Mouse (Mus musculus) MEL (cell line): ENCODE results near the gene Ccs. TPM values are rescaled to one million over a fixed set of nuclear protein-coding genes. Genes with fewer than 3 reads are reported as not detected.

Source experiments
- DNase-seq: peaks from one replicate; pipeline ENCODE4 v3.0.0; 2011; ENCODE audit warnings: low read depth, low spot score
- H3K27ac ChIP-seq: 2 replicates; pipeline ENCODE4 v1.5.1; 2012; ENCODE audit warnings: low read depth, mild to moderate bottlenecking, control low read depth, low read length, moderate library complexity; ENCODE audit not compliant: control insufficient read depth
- H3K27me3 ChIP-seq, 2 experiments: fragments of 150-350 bp in 1 of 2; sonication (generic) in 1 of 2; 2 replicates each; pipeline ENCODE4 v1.6.1; 2012; ENCODE audit warnings: low read length in 2 of 2, mild to moderate bottlenecking in 2 of 2, improper control_type of control experiment in 1 of 2, moderate library complexity in 1 of 2; ENCODE audit not compliant: insufficient read depth in 2 of 2, control insufficient read depth in 1 of 2
- H3K36me3 ChIP-seq, 2 experiments: 2 replicates each; pipeline ENCODE4 v1.6.1; 2012 to 2014; ENCODE audit warnings: low read length in 2 of 2, improper control_type of control experiment in 1 of 2, inconsistent platforms in 1 of 2, mild to moderate bottlenecking in 1 of 2; ENCODE audit not compliant: insufficient read depth in 2 of 2, control insufficient read depth in 1 of 2
- H3K4me1 ChIP-seq, 2 experiments: fragments of 150-350 bp in 1 of 2; sonication (generic) in 1 of 2; 2 replicates each; pipeline ENCODE4 v1.6.1; 2012; ENCODE audit warnings: low read length in 2 of 2, improper control_type of control experiment in 1 of 2, mild to moderate bottlenecking in 1 of 2; ENCODE audit not compliant: insufficient read depth in 2 of 2, control insufficient read depth in 1 of 2
- H3K4me3 ChIP-seq, 2 experiments: fragments of 150-350 bp in 1 of 2; sonication (generic) in 1 of 2; 2 replicates each; pipeline ENCODE4 v1.5.1; 2012; ENCODE audit warnings: low read depth in 2 of 2, low read length in 2 of 2, mild to moderate bottlenecking in 2 of 2, moderate library complexity in 2 of 2, control low read depth in 1 of 2, improper control_type of control experiment in 1 of 2; ENCODE audit not compliant: control insufficient read depth in 1 of 2, insufficient read depth in 1 of 2
- H3K79me2 ChIP-seq: 2 replicates; pipeline ENCODE4 v1.6.1; 2012; ENCODE audit warnings: mild to moderate bottlenecking, low read length, moderate library complexity; ENCODE audit not compliant: control insufficient read depth, poor library complexity, insufficient read depth
- H3K9ac ChIP-seq: 2 replicates; pipeline ENCODE4 v1.6.1; 2012; ENCODE audit warnings: low read depth, mild to moderate bottlenecking, control low read depth, low read length, moderate library complexity; ENCODE audit not compliant: control insufficient read depth, poor library complexity, severe bottlenecking
- H3K9me3 ChIP-seq: fragments of 150-350 bp; sonication (generic); replicated peaks from 2 replicates; pipeline ENCODE4 v1.6.1; 2012; ENCODE audit warnings: mild to moderate bottlenecking, low read length, improper control_type of control experiment, moderate library complexity; ENCODE audit not compliant: insufficient read depth
- CHD1 ChIP-seq: IDR thresholded peaks from 2 replicates; pipeline ENCODE4 v1.6.1; 2012; ENCODE audit warnings: low read depth, mild to moderate bottlenecking, inconsistent platforms, low read length, improper control_type of control experiment
- CHD2 ChIP-seq: IDR thresholded peaks from 2 replicates; pipeline ENCODE4 v1.6.1; 2011; ENCODE audit warnings: low read length, improper control_type of control experiment
- E2F4 ChIP-seq: IDR thresholded peaks from 2 replicates; pipeline ENCODE4 v1.6.1; 2011; ENCODE audit warnings: low read depth, low read length, improper control_type of control experiment, borderline replicate concordance
- ELF1 ChIP-seq: IDR thresholded peaks from 2 replicates; pipeline ENCODE4 v1.6.1; 2014; ENCODE audit warnings: low read depth, mild to moderate bottlenecking, inconsistent platforms, low read length, improper control_type of control experiment, moderate library complexity
- EP300 ChIP-seq, 2 experiments: IDR thresholded peaks; 2 replicates each; pipeline ENCODE4 v1.6.1; 2011; ENCODE audit warnings: improper control_type of control experiment in 2 of 2, low read length in 2 of 2, low read depth in 1 of 2, mild to moderate bottlenecking in 1 of 2
- ETS1 ChIP-seq: IDR thresholded peaks from 2 replicates; pipeline ENCODE4 v1.6.1; 2012; ENCODE audit warnings: low read depth, mild to moderate bottlenecking, inconsistent platforms, low read length, improper control_type of control experiment, moderate library complexity
- GABPA ChIP-seq: IDR thresholded peaks from 2 replicates; pipeline ENCODE4 v1.6.1; 2012; ENCODE audit warnings: low read depth, mild to moderate bottlenecking, inconsistent platforms, low read length, improper control_type of control experiment, moderate library complexity
- HCFC1 ChIP-seq: IDR thresholded peaks from 2 replicates; pipeline ENCODE4 v1.6.1; 2012; ENCODE audit warnings: low read depth, mild to moderate bottlenecking, inconsistent platforms, low read length, improper control_type of control experiment, moderate library complexity
- JUND ChIP-seq: IDR thresholded peaks from 2 replicates; pipeline ENCODE4 v1.6.1; 2011; ENCODE audit warnings: low read depth, mild to moderate bottlenecking, improper control_type of control experiment, low read length
- MAX ChIP-seq: IDR thresholded peaks from 2 replicates; pipeline ENCODE4 v1.6.1; 2011; ENCODE audit warnings: low read length, improper control_type of control experiment
- MAZ ChIP-seq: IDR thresholded peaks from 2 replicates; pipeline ENCODE4 v1.6.1; 2012; ENCODE audit warnings: low read depth, mild to moderate bottlenecking, inconsistent platforms, low read length, improper control_type of control experiment
- MEF2A ChIP-seq: IDR thresholded peaks from 2 replicates; pipeline ENCODE4 v1.6.1; 2014; ENCODE audit warnings: low read depth, mild to moderate bottlenecking, inconsistent platforms, low read length, improper control_type of control experiment; ENCODE audit not compliant: poor library complexity, insufficient replicate concordance, severe bottlenecking; ENCODE audit errors: extremely low read depth
- MXI1 ChIP-seq: IDR thresholded peaks from 2 replicates; pipeline ENCODE4 v1.6.1; 2011; ENCODE audit warnings: mild to moderate bottlenecking, low read depth, low read length, improper control_type of control experiment
- MYC ChIP-seq: IDR thresholded peaks from 2 replicates; pipeline ENCODE4 v1.6.1; 2011; ENCODE audit warnings: low read depth, mild to moderate bottlenecking, low read length, improper control_type of control experiment, moderate library complexity
- NELFE ChIP-seq: IDR thresholded peaks from 2 replicates; pipeline ENCODE4 v1.6.1; 2011; ENCODE audit warnings: low read depth, low read length, improper control_type of control experiment
- NRF1 ChIP-seq: IDR thresholded peaks from 2 replicates; pipeline ENCODE4 v1.6.1; 2014; ENCODE audit warnings: low read depth, mild to moderate bottlenecking, inconsistent platforms, low read length, improper control_type of control experiment, moderate library complexity; ENCODE audit not compliant: poor library complexity, insufficient read depth, severe bottlenecking
- POLR2A ChIP-seq, 2 experiments: IDR thresholded peaks; 2 replicates each; pipeline ENCODE4 v1.6.1; 2011 to 2012; ENCODE audit warnings: low read length in 2 of 2, mild to moderate bottlenecking in 2 of 2, control low read depth in 1 of 2, improper control_type of control experiment in 1 of 2, low read depth in 1 of 2, moderate library complexity in 1 of 2; ENCODE audit not compliant: control insufficient read depth in 1 of 2, insufficient read depth in 1 of 2, poor library complexity in 1 of 2
- POLR2AphosphoS2 ChIP-seq: IDR thresholded peaks from 2 replicates; pipeline ENCODE4 v1.6.1; 2011; ENCODE audit warnings: low read length, improper control_type of control experiment
- SIN3A ChIP-seq: IDR thresholded peaks from 2 replicates; pipeline ENCODE4 v1.6.1; 2012; ENCODE audit warnings: low read length, improper control_type of control experiment, inconsistent platforms
- SMC3 ChIP-seq: IDR thresholded peaks from 2 replicates; pipeline ENCODE4 v1.6.1; 2011; ENCODE audit warnings: low read depth, low read length, improper control_type of control experiment
- TBP ChIP-seq: IDR thresholded peaks from 2 replicates; pipeline ENCODE4 v1.8.0; 2011; ENCODE audit warnings: low read depth, low read length, improper control_type of control experiment
- TCF12 ChIP-seq: IDR thresholded peaks from 2 replicates; pipeline ENCODE4 v1.6.1; 2014; ENCODE audit warnings: low read depth, mild to moderate bottlenecking, inconsistent platforms, low read length, improper control_type of control experiment, moderate library complexity
- UBTF ChIP-seq: IDR thresholded peaks from 2 replicates; pipeline ENCODE4 v1.6.1; 2012; ENCODE audit warnings: low read depth, mild to moderate bottlenecking, inconsistent platforms, low read length, improper control_type of control experiment, moderate library complexity, borderline replicate concordance; ENCODE audit not compliant: insufficient read depth
- USF1 ChIP-seq: IDR thresholded peaks from 2 replicates; pipeline ENCODE4 v1.6.1; 2014; ENCODE audit warnings: low read depth, mild to moderate bottlenecking, inconsistent platforms, low read length, improper control_type of control experiment, moderate library complexity
- ZC3H11A ChIP-seq: IDR thresholded peaks from 2 replicates; pipeline ENCODE4 v1.6.1; 2012; ENCODE audit warnings: low read depth, mild to moderate bottlenecking, inconsistent platforms, low read length, improper control_type of control experiment
- polyA plus RNA-seq, 2 experiments: library from polyadenylated mRNA; stranded (reverse) in 1 of 2; unstranded in 1 of 2; fragments of >175 nt in 1 of 2; fragments of >200 nt in 1 of 2; gene quantifications; 2 replicates each; pipeline versions ENCODE4 v1.2.1 to v1.2.4; 2012; ENCODE audit warnings: low replicate concordance in 2 of 2, low read depth in 1 of 2; ENCODE audit not compliant: insufficient read length in 2 of 2, insufficient read depth in 1 of 2, missing spikeins in 1 of 2
- total RNA-seq: library from RNA; depleted of rRNA; stranded (reverse); fragments of 300-350 nt; gene quantifications from 2 replicates; pipeline ENCODE4 v1.2.3, GENCODE M21; 2012; rRNA removed

The Ccs gene
- 43.3 and 48.3 TPM in 2 replicates for total RNA-seq
- 10 to 100 TPM in 1 of 2 experiments, not detected in 1; 56.6 TPM for polyA plus RNA-seq

DNA sequence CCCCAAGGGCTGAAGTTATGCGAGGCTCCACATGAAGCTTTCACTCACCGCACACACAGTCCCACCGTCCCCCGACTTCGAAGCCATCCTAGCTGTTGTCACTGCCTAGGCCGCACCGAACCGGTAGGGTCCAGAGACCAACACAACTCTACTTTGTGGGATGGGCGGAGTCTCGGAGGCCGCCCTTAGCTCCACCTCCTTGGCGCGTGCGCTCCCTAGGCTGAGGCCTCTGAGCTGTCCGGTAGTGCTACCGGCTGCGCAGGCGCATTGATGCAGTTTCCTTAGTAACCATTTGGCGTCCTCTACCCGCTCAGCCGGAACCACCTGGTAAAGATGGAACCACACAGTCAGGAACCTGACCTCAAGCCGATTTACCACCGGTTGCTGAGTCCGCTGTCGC lies at the start of gene Ccs, which contains the start of gene Ccdc87:
TSS of gene Ccs (minus strand) at position 184 of the 400 bp plus-strand sequence.
TSS of gene Ccdc87 (plus strand) at position 218 of the 400 bp plus-strand sequence.
- no peaks in the 10 kb centered on the region for H3K9me3 ChIP-seq
- H3K9ac ChIP-seq = peak within 1 kb of the TSS; percentile 74
- peak; percentile 98 for DNase-seq
- no peaks in the 10 kb centered on the region for H3K27me3 ChIP-seq
- TF ChIP-seq TCF12 (no peak), POLR2A (IDR thresholded peaks at IDR 0.05; ENCODE audit: control insufficient read depth in 1 of 2, insufficient read depth in 1 of 2, low read depth in 1 of 2, low read length in 2 of 2, poor library complexity in 1 of 2) (peak; percentile 60 to 73), E2F4 (peak; percentile 23; the same call in 1 of the 2 replicates), EP300 (IDR thresholded peaks at IDR 0.05; ENCODE audit: low read depth in 1 of 2, low read length in 2 of 2) (no peak), ZC3H11A (no peak), GABPA (no peak), SMC3 (no peak), ETS1 (peak; percentile 54; the same call in 1 of the 2 replicates), POLR2AphosphoS2 (peak; percentile 41; the same call in 1 of the 2 replicates), NRF1 (peak; percentile 97), JUND (no peak), SIN3A (peak; percentile 100), MXI1 (peak; percentile 99), UBTF (no peak), NELFE (peak; percentile 74), MYC (0 out of 2 replicates have a peak, but pooled peaks have one; percentile 29), MAZ (no peak), MAX (peak; percentile 72), TBP (peak; percentile 34), CHD2 (no peak), MEF2A (no peak), USF1 (0 out of 2 replicates have a peak, but pooled peaks have one; percentile 33), HCFC1 (peak; percentile 81), CHD1 (no peak), ELF1 (peak; percentile 86)
- H3K4me3 ChIP-seq = peak within 1 kb of the TSS; percentile 77 to 91
- H3K4me1 ChIP-seq = peaks cover 17 to 19% of the 10 kb centered on the region in 2 experiments
- H3K36me3 ChIP-seq = peaks cover 0 to 6% of the 10 kb centered on the region in 2 experiments; a peak in 2 of 4 replicates
- H3K27ac ChIP-seq = no peak within 1 kb of the TSS
- H3K79me2 ChIP-seq = peaks cover 8% of the 10 kb centered on the region
